Comparison of ENCODE assay signal across 15 mouse cellular contexts in genomic region chr1:139083382-139083781, GRCm38 (mm10).
DNase-seq lines count a peak whose midpoint lies in the region; ATAC-seq and TF ChIP-seq lines count a peak whose summit lies in the region.
"Had no signal": no experiment of that assay in that cellular context is flagged by ENCODE, and none has a peak within 500 bp of the region (broad histone marks: within the 10 kb centered on the region; RNA-seq: fewer than 3 reads in every experiment).

No protein-coding gene starts in this region.

- no peaks in the 10 kb centered on the region for H3K27me3 ChIP-seq in cerebellum, adult 2 months (ENCODE audit: control insufficient read depth, insufficient read depth, low read length)
- H3K27me3 ChIP-seq in kidney, adult 2 months (replicated peaks; ENCODE audit: control insufficient read depth, insufficient read depth, low read length) = no peaks in the 10 kb centered on the region
- H3K27me3 ChIP-seq in midbrain, postnatal 0 days (ENCODE audit: insufficient read depth, low read length) = no peaks in the 10 kb centered on the region
- no peaks in the 10 kb centered on the region for H3K27me3 ChIP-seq in midbrain, embryonic 11.5 days (ENCODE audit: control insufficient read depth, insufficient read depth, low read length)

- peak; percentile 25; the same call in 1 of the 2 replicates for TF ChIP-seq CTCF in cerebellum, adult 2 months (IDR thresholded peaks at IDR 0.05; ENCODE audit: borderline replicate concordance, insufficient read depth, low read depth, low read length)
- 0 out of 2 replicates have a peak, but pooled peaks have one; percentile 10 for TF ChIP-seq CTCF in kidney, adult 2 months (conservative IDR thresholded peaks at IDR 0.05; ENCODE audit: insufficient read depth, insufficient read length, low read depth, low read length)
- peak; percentile 62 for TF ChIP-seq CTCF in midbrain, postnatal 0 days (IDR thresholded peaks at IDR 0.05)

- H3K4me3 ChIP-seq in cerebellum, adult 2 months (replicated peaks; ENCODE audit: insufficient read depth, low read depth, low read length) = no peak overlapping the region
- H3K4me3 ChIP-seq in kidney, adult 2 months (ENCODE audit: insufficient read depth, low read depth, low read length) = no peak overlapping the region
- H3K4me3 ChIP-seq in midbrain, postnatal 0 days (ENCODE audit: low read depth, low read length) = no peak overlapping the region
- H3K4me3 ChIP-seq in midbrain, embryonic 11.5 days (ENCODE audit: low read depth, low read length) = no peak overlapping the region
- H3K4me3 ChIP-seq: erythroblast, embryonic 14.5 days; hindbrain, embryonic 10.5 days had no signal

- no peaks in the 10 kb centered on the region; the same call in 1 of the 2 replicates for H3K36me3 ChIP-seq in kidney, adult 2 months (ENCODE audit: control insufficient read depth, insufficient read depth, low read length)
- no peaks in the 10 kb centered on the region for H3K36me3 ChIP-seq in midbrain, postnatal 0 days (ENCODE audit: insufficient read depth, low read length)
- H3K36me3 ChIP-seq in midbrain, embryonic 11.5 days (ENCODE audit: control insufficient read depth, insufficient read depth, low read length) = no peaks in the 10 kb centered on the region
- H3K36me3 ChIP-seq: hindbrain, embryonic 10.5 days had no signal

- 75% methylated on average over 2 of the region's 2 CpGs for WGBS in cerebellum, adult 2 months
- whole genome bisulfite sequencing in kidney, adult 2 months = 63% methylated on average over 2 of the region's 2 CpGs
- WGBS in midbrain, postnatal 0 days = 55% methylated on average over 2 of the region's 2 CpGs
- WGBS in midbrain, embryonic 11.5 days = 62% methylated on average over 2 of the region's 2 CpGs

- no peak for ATAC-seq in midbrain, postnatal 0 days (ENCODE audit: low FRiP score)
- ATAC-seq in midbrain, embryonic 11.5 days (ENCODE audit: low FRiP score) = no peak

- TF ChIP-seq POLR2A in cerebellum, adult 2 months (IDR thresholded peaks at IDR 0.05; ENCODE audit: borderline replicate concordance, insufficient read depth, low read length) = no peak
- TF ChIP-seq POLR2A in kidney, adult 2 months (IDR thresholded peaks at IDR 0.05; ENCODE audit: low read depth, low read length) = no peak

- H3K9ac ChIP-seq in midbrain, postnatal 0 days (replicated peaks; ENCODE audit: low read length, poor library complexity, severe bottlenecking) = no peak overlapping the region
- no peak overlapping the region for H3K9ac ChIP-seq in midbrain, embryonic 11.5 days (ENCODE audit: low read length)

- no peaks in the 10 kb centered on the region for H3K4me1 ChIP-seq in cerebellum, adult 2 months (ENCODE audit: control insufficient read depth, insufficient read depth, low read length)
- H3K4me1 ChIP-seq in kidney, adult 2 months (ENCODE audit: control insufficient read depth, insufficient read depth, low read length) = no peaks in the 10 kb centered on the region
- no peaks in the 10 kb centered on the region for H3K4me1 ChIP-seq in midbrain, postnatal 0 days (ENCODE audit: insufficient read depth, low read length)
- no peaks in the 10 kb centered on the region for H3K4me1 ChIP-seq in midbrain, embryonic 11.5 days (ENCODE audit: control insufficient read depth, insufficient read depth, low read length)
- H3K4me1 ChIP-seq: hindbrain, embryonic 10.5 days had no signal

- DNase-seq in cerebellum, adult 2 months = no peak
- no peak for DNase-seq in cerebellum, postnatal 25 days
- DNase-seq in kidney, adult 2 months = peak; percentile 10
- DNase-seq in kidney, adult 11 months = no peak
- peak; percentile 17 for DNase-seq in midbrain, postnatal 0 days (ENCODE audit: low spot score)
- DNase-seq in midbrain, embryonic 11.5 days (ENCODE audit: low spot score, missing footprints) = no peak
- DNase-seq in spleen, postnatal 14 days (ENCODE audit: low spot score in 2 of 2) = no peak
- DNase-seq in Muller cell, postnatal 12 days (ENCODE audit: inconsistent ontology term) = no peak
- DNase-seq: adrenal gland, postnatal 10 days; B cell, adult 2 months; layer of hippocampus, adult 9-11 months; left cerebral cortex, postnatal 4 days had no signal

- no peaks in the 10 kb centered on the region for H3K9me3 ChIP-seq in midbrain, postnatal 0 days (ENCODE audit: low read length)
- H3K9me3 ChIP-seq in midbrain, embryonic 11.5 days (ENCODE audit: control insufficient read depth, low read length) = no peaks in the 10 kb centered on the region
- H3K9me3 ChIP-seq: hindbrain, embryonic 10.5 days had no signal

- no peak overlapping the region for H3K4me2 ChIP-seq in midbrain, postnatal 0 days (ENCODE audit: low read depth, low read length, poor library complexity, severe bottlenecking)
- H3K4me2 ChIP-seq in midbrain, embryonic 11.5 days = no peak overlapping the region
- H3K4me2 ChIP-seq: heart, embryonic 11.5 days had no signal

- H3K27ac ChIP-seq in cerebellum, adult 2 months (ENCODE audit: insufficient read depth, low read length) = no peak overlapping the region
- no peak overlapping the region for H3K27ac ChIP-seq in kidney, adult 2 months (ENCODE audit: insufficient read depth, low read depth, low read length)
- H3K27ac ChIP-seq in midbrain, postnatal 0 days (ENCODE audit: low read depth, low read length) = no peak overlapping the region
- no peak overlapping the region for H3K27ac ChIP-seq in midbrain, embryonic 11.5 days (ENCODE audit: low read depth, low read length)
- H3K27ac ChIP-seq: hindbrain, embryonic 10.5 days had no signal

Comparison
In these comparisons a context has a peak if more than half of its experiments do, and no peak if none do; other contexts are left out.
1. DNase-seq: peak in kidney, adult 2 months (single experiment) and midbrain, postnatal 0 days (single experiment); none in cerebellum, adult 2 months (0 of 2), cerebellum, postnatal 25 days (0 of 2), kidney, adult 11 months (single experiment), midbrain, embryonic 11.5 days (single experiment), spleen, postnatal 14 days (0 of 2) and Muller cell, postnatal 12 days (single experiment).
2. CTCF ChIP-seq: peak in every context shown above with its lines; median percentile 62 in midbrain, postnatal 0 days; 25 in cerebellum, adult 2 months; 10 in kidney, adult 2 months.